Mouse (Mus musculus): Measurements from ENCODE around the gene Zdbf2.

GRCm38 (mm10) chr1:63259271-63259830, 13.7 kb upstream of the Zdbf2 start:
- no peak for TF ChIP-seq CTCF (IDR thresholded peaks at IDR 0.05; ENCODE audit: extremely low read depth, insufficient read length, insufficient replicate concordance, low read depth, low read length)
- TF ChIP-seq POLR2A (IDR thresholded peaks at IDR 0.05; ENCODE audit: low read depth, low read length): no peak

Measured in small intestine, adult 2 months (tissue).